Comparison of ENCODE assay signal across 10 mouse cellular contexts in the genomic region with DNA sequence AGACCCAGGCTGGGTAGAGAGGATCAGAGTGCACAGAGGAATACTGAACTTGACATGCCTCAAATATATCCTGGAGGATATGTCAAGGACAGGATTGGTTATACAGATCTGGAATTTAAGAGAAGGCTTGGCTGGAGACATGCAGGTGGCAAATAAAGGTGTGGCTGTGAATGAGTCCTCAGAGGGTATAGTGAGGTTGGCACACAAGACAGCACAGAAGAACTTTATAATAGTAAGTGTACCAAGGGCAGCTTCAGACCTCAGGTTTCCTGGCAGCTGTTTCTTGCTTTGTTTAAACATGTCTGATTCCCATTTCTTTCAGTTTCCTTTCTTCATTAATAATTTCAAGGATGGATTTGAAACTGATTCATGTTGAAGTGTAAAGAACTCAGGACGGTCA. TPM values are rescaled to one million over a fixed set of nuclear protein-coding genes. Genes with fewer than 3 reads are reported as not detected.
DNase-seq lines count a peak whose midpoint lies in the region; ATAC-seq and TF ChIP-seq lines count a peak whose summit lies in the region.
"Had no signal": no experiment of that assay in that cellular context is flagged by ENCODE, and none has a peak within 500 bp of the region (broad histone marks: within the 10 kb centered on the region; RNA-seq: fewer than 3 reads in every experiment).

No protein-coding gene starts in this region.

- H3K9ac ChIP-seq in heart, postnatal 0 days (replicated peaks; ENCODE audit: low read depth, low read length): no peak overlapping the region
- H3K9ac ChIP-seq in MEL (ENCODE audit: control insufficient read depth, low read depth, low read length, poor library complexity, severe bottlenecking): peak overlapping the region; percentile 33; the same call in 1 of the 2 replicates
- no peak overlapping the region for H3K9ac ChIP-seq in forebrain, embryonic 16.5 days (replicated peaks; ENCODE audit: low read depth, low read length)
- H3K9ac ChIP-seq in liver, postnatal 0 days (replicated peaks): no peak overlapping the region

- no peak for TF ChIP-seq CTCF in heart, postnatal 0 days (IDR thresholded peaks at IDR 0.05; ENCODE audit: low read depth)
- TF ChIP-seq CTCF in MEL (IDR thresholded peaks at IDR 0.05 in 2 of 3, conservative IDR thresholded peaks at IDR 0.05 in 1 of 3; ENCODE audit: control insufficient read depth in 1 of 3, insufficient read depth in 1 of 3, low read depth in 2 of 3, low read length in 3 of 3, poor library complexity in 1 of 3, severe bottlenecking in 1 of 3): no peak
- no peak for TF ChIP-seq CTCF in liver, postnatal 0 days (IDR thresholded peaks at IDR 0.05; ENCODE audit: low read depth)

- H3K4me3 ChIP-seq in heart, postnatal 0 days (ENCODE audit: low read depth, low read length): no peak overlapping the region
- H3K4me3 ChIP-seq in MEL (ENCODE audit: control insufficient read depth in 1 of 2, insufficient read depth in 1 of 2, low read depth in 2 of 2, low read length in 2 of 2): peak overlapping the region in 1 of 2 experiments; percentile 86; a peak in 2 of 4 replicates
- no peak overlapping the region for H3K4me3 ChIP-seq in forebrain, embryonic 16.5 days (replicated peaks; ENCODE audit: low read length)
- no peak overlapping the region for H3K4me3 ChIP-seq in liver, postnatal 0 days (ENCODE audit: low read depth, low read length)

- peaks cover 39% of the 10 kb centered on the region for H3K79me2 ChIP-seq in MEL (ENCODE audit: control insufficient read depth, insufficient read depth, low read length, poor library complexity)

- no peak for TF ChIP-seq RAD21 in MEL (IDR thresholded peaks at IDR 0.05; ENCODE audit: low read depth, low read length)

- TF ChIP-seq EP300 in heart, postnatal 0 days (IDR thresholded peaks at IDR 0.05; ENCODE audit: low read depth): no peak
- TF ChIP-seq EP300 in MEL (IDR thresholded peaks at IDR 0.05; ENCODE audit: low read depth in 1 of 2, low read length in 2 of 2): no peak
- no peak for TF ChIP-seq EP300 in liver, postnatal 0 days (IDR thresholded peaks at IDR 0.05; ENCODE audit: low read depth)

- DNase-seq in heart, postnatal 0 days (ENCODE audit: low spot score): no peak
- DNase-seq in heart, postnatal 14 days: no peak
- DNase-seq in MEL (ENCODE audit: low read depth, low spot score) (no peak), MN1 (ENCODE audit: low spot score) (no peak)
- no peak for DNase-seq in liver, postnatal 0 days
- no peak for DNase-seq in spleen, adult 12 weeks (ENCODE audit: low spot score)
- no peak for DNase-seq in thymus, postnatal 36 days
- DNase-seq: thymus, adult 2 months had no signal

- no peak for ATAC-seq in heart, postnatal 0 days (ENCODE audit: insufficient read depth, low read depth)
- no peak for ATAC-seq in forebrain, embryonic 16.5 days
- no peak for ATAC-seq in liver, postnatal 0 days

- no peaks in the 10 kb centered on the region for H3K27me3 ChIP-seq in heart, postnatal 0 days (ENCODE audit: control insufficient read depth, insufficient read depth, low read length)
- H3K27me3 ChIP-seq in MEL (ENCODE audit: control insufficient read depth in 1 of 2, insufficient read depth in 2 of 2, low read length in 2 of 2): no peaks in the 10 kb centered on the region
- no peaks in the 10 kb centered on the region for H3K27me3 ChIP-seq in forebrain, embryonic 16.5 days (replicated peaks; ENCODE audit: control insufficient read depth, insufficient read depth, low read length)
- H3K27me3 ChIP-seq in liver, postnatal 0 days (ENCODE audit: insufficient read depth, low read length): no peaks in the 10 kb centered on the region

- H3K4me2 ChIP-seq in heart, postnatal 0 days (ENCODE audit: low read depth, low read length): 0 out of 2 replicates have a peak overlapping the region, but pooled peaks have one; percentile 93
- peak overlapping the region; percentile 62; the same call in 1 of the 2 replicates for H3K4me2 ChIP-seq in forebrain, embryonic 16.5 days (ENCODE audit: low read length)
- H3K4me2 ChIP-seq in liver, postnatal 0 days (ENCODE audit: low read depth, low read length): peak overlapping the region; percentile 96

- H3K4me1 ChIP-seq in heart, postnatal 0 days (ENCODE audit: control insufficient read depth, insufficient read depth): peaks cover 15% of the 10 kb centered on the region
- peaks cover 7 to 32% of the 10 kb centered on the region in 2 experiments for H3K4me1 ChIP-seq in MEL (ENCODE audit: control insufficient read depth in 1 of 2, insufficient read depth in 2 of 2, low read length in 2 of 2)
- peaks cover 21% of the 10 kb centered on the region for H3K4me1 ChIP-seq in forebrain, embryonic 16.5 days (replicated peaks; ENCODE audit: control insufficient read depth, insufficient read depth, low read length)
- peaks cover 21% of the 10 kb centered on the region for H3K4me1 ChIP-seq in liver, postnatal 0 days (ENCODE audit: insufficient read depth)

- no peaks in the 10 kb centered on the region for H3K9me3 ChIP-seq in heart, postnatal 0 days (replicated peaks; ENCODE audit: control insufficient read depth, low read length)
- no peaks in the 10 kb centered on the region for H3K9me3 ChIP-seq in MEL (replicated peaks; ENCODE audit: insufficient read depth, low read length)
- H3K9me3 ChIP-seq in forebrain, embryonic 16.5 days (ENCODE audit: control insufficient read depth, low read length): no peaks in the 10 kb centered on the region
- H3K9me3 ChIP-seq in liver, postnatal 0 days (ENCODE audit: low read length): no peaks in the 10 kb centered on the region

- H3K27ac ChIP-seq in heart, postnatal 0 days (ENCODE audit: low read depth): no peak overlapping the region
- no peak overlapping the region for H3K27ac ChIP-seq in MEL (ENCODE audit: control insufficient read depth, low read depth, low read length)
- H3K27ac ChIP-seq in forebrain, embryonic 16.5 days (ENCODE audit: low read length): no peak overlapping the region
- H3K27ac ChIP-seq in liver, postnatal 0 days (ENCODE audit: low read depth): no peak overlapping the region

- no peak for TF ChIP-seq POLR2A in MEL (IDR thresholded peaks at IDR 0.05; ENCODE audit: control insufficient read depth in 1 of 2, insufficient read depth in 1 of 2, low read depth in 1 of 2, low read length in 2 of 2, poor library complexity in 1 of 2)

- intact Hi-C loops in heart, postnatal 14 days (cut with DNase I): loop anchor here (5.0 kb wide), 1 partner anchor 35 kb away; no protein-coding TSS in a partner anchor

- H3K36me3 ChIP-seq in heart, postnatal 0 days (replicated peaks; ENCODE audit: control insufficient read depth, insufficient read depth, low read length): no peaks in the 10 kb centered on the region
- H3K36me3 ChIP-seq in MEL (ENCODE audit: control insufficient read depth in 1 of 2, insufficient read depth in 2 of 2, low read length in 2 of 2): peaks cover 0 to 35% of the 10 kb centered on the region in 2 experiments; a peak in 2 of 4 replicates
- no peaks in the 10 kb centered on the region for H3K36me3 ChIP-seq in forebrain, embryonic 16.5 days (ENCODE audit: control insufficient read depth, insufficient read depth)
- H3K36me3 ChIP-seq in liver, postnatal 0 days (replicated peaks; ENCODE audit: insufficient read depth, low read length): no peaks in the 10 kb centered on the region; the same call in 1 of the 2 replicates

- 89% methylated on average over 1 of the region's 1 CpGs for whole genome bisulfite sequencing in heart, postnatal 0 days
- 93% methylated on average over 1 of the region's 1 CpGs for WGBS in forebrain, embryonic 16.5 days
- 71% methylated on average over 1 of the region's 1 CpGs for WGBS in liver, postnatal 0 days (ENCODE audit: insufficient replicate concordance)

RNA-seq across cellular contexts. Expression of gene Lrrc51, which starts 1.1 kb away (rescaled TPM):
- total RNA-seq in heart, postnatal 0 days (2014; rRNA removed; ENCODE audit: low replicate concordance): 0.19 and 3.1 TPM in 2 replicates
- polyA plus RNA-seq in heart, postnatal 0 days (2015; fragmentation: Nextera tagmentation; extraction: Ambion mirVana): 3.0 and 3.9 TPM in 2 replicates
- total RNA-seq in heart, postnatal 14 days (2021): 1 to 10 TPM; 2.9 to 3.9 TPM
- 13.6 and 14.8 TPM in 2 replicates for total RNA-seq in MEL (2012; rRNA removed)
- 10 to 100 TPM in 1 of 2 experiments, not detected in 1; 30.8 TPM for polyA plus RNA-seq in MEL (2012; ENCODE audit: insufficient read depth in 1 of 2, insufficient read length in 2 of 2, low read depth in 1 of 2, low replicate concordance in 2 of 2, missing spikeins in 1 of 2)
- polyA plus RNA-seq in forebrain, embryonic 16.5 days (2015; fragmentation: Nextera tagmentation; extraction: Ambion mirVana): 9.4 and 9.6 TPM in 2 replicates
- polyA plus RNA-seq in liver, postnatal 0 days (2015; fragmentation: Nextera tagmentation; extraction: Ambion mirVana): 2.5 and 3.1 TPM in 2 replicates

RNA-seq across cellular contexts. Expression of gene Numa1, which starts 1.4 kb away (rescaled TPM):
- 75.3 and 77.0 TPM in 2 replicates for total RNA-seq in heart, postnatal 0 days (2014; rRNA removed; ENCODE audit: low replicate concordance)
- 23.3 and 23.4 TPM in 2 replicates for polyA plus RNA-seq in heart, postnatal 0 days (2015; fragmentation: Nextera tagmentation; extraction: Ambion mirVana)
- total RNA-seq in heart, postnatal 14 days (2021): 10 to 100 TPM; 90.0 to 95.3 TPM
- 48.7 and 54.5 TPM in 2 replicates for total RNA-seq in MEL (2012; rRNA removed)
- polyA plus RNA-seq in MEL (2012; ENCODE audit: insufficient read depth in 1 of 2, insufficient read length in 2 of 2, low read depth in 1 of 2, low replicate concordance in 2 of 2, missing spikeins in 1 of 2): 10 to 100 TPM; 50.0 to 91.2 TPM
- 64.8 and 68.6 TPM in 2 replicates for polyA plus RNA-seq in forebrain, embryonic 16.5 days (2015; fragmentation: Nextera tagmentation; extraction: Ambion mirVana)
- 14.1 and 17.2 TPM in 2 replicates for polyA plus RNA-seq in liver, postnatal 0 days (2015; fragmentation: Nextera tagmentation; extraction: Ambion mirVana)

RNA-seq across cellular contexts. Expression of gene Tomt, which starts 26.4 kb away (rescaled TPM):
- not detected in 2 replicates for total RNA-seq in heart, postnatal 0 days (2014; rRNA removed; ENCODE audit: low replicate concordance)
- polyA plus RNA-seq in heart, postnatal 0 days (2015; fragmentation: Nextera tagmentation; extraction: Ambion mirVana): 0.08 and 0.12 TPM in 2 replicates
- not detected for total RNA-seq in heart, postnatal 14 days (2021)
- 0.78 and 1.3 TPM in 2 replicates for total RNA-seq in MEL (2012; rRNA removed)
- polyA plus RNA-seq in MEL (2012; ENCODE audit: insufficient read depth in 1 of 2, insufficient read length in 2 of 2, low read depth in 1 of 2, low replicate concordance in 2 of 2, missing spikeins in 1 of 2): under 1 TPM in 1 of 2 experiments, not detected in 1; 0.82 TPM
- polyA plus RNA-seq in forebrain, embryonic 16.5 days (2015; fragmentation: Nextera tagmentation; extraction: Ambion mirVana): 0.54 and 0.72 TPM in 2 replicates
- 0.09 and 0.12 TPM in 2 replicates for polyA plus RNA-seq in liver, postnatal 0 days (2015; fragmentation: Nextera tagmentation; extraction: Ambion mirVana)
- total RNA-seq: layer of hippocampus, adult 18-20 months had no signal

RNA-seq across cellular contexts. Expression of gene Lamtor1, which starts 26.8 kb away (rescaled TPM):
- 126 and 174 TPM in 2 replicates for total RNA-seq in heart, postnatal 0 days (2014; rRNA removed; ENCODE audit: low replicate concordance)
- polyA plus RNA-seq in heart, postnatal 0 days (2015; fragmentation: Nextera tagmentation; extraction: Ambion mirVana): 149 and 159 TPM in 2 replicates
- 10 to 100 TPM; 90.2 to 100.0 TPM for total RNA-seq in heart, postnatal 14 days (2021)
- total RNA-seq in MEL (2012; rRNA removed): 70.5 and 79.5 TPM in 2 replicates
- polyA plus RNA-seq in MEL (2012; ENCODE audit: insufficient read depth in 1 of 2, insufficient read length in 2 of 2, low read depth in 1 of 2, low replicate concordance in 2 of 2, missing spikeins in 1 of 2): 100 to 1,000 TPM in 1 of 2 experiments, not detected in 1; 115 TPM
- polyA plus RNA-seq in forebrain, embryonic 16.5 days (2015; fragmentation: Nextera tagmentation; extraction: Ambion mirVana): 149 and 166 TPM in 2 replicates
- 61.5 and 62.2 TPM in 2 replicates for polyA plus RNA-seq in liver, postnatal 0 days (2015; fragmentation: Nextera tagmentation; extraction: Ambion mirVana)
